Mouse (Mus musculus): ENCODE measurements at regions not wholly inside any gene's neighbourhood (a gene's known extent, or its start where the extent isn't known, plus 50 kb on each side); places are given as distances from the start of the nearest gene placed in this dataset.

DNA sequence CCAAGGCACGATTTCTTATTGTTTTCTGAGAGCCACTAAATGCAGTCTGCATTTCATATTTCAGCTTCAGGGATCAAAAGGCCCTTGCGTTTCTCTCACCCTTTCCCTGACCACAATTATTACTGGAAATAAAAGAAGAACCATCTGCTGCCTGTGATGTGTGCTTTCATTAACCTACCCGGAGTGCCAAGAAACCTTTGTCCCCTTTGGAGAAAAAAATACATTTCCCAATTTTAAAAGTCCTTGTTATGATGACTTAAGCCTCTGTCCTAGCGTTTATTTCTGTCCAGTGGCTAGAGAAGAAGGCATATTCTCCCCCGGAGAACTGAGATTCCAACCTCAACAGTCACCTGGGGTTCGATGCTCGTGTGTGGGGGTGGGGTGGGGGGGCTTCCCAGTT lies 89.3 kb upstream of the Zcchc2 start:
- no peak for TF ChIP-seq CTCF (IDR thresholded peaks at IDR 0.05; ENCODE audit: extremely low read depth, insufficient read depth, low read length)
- no peak for TF ChIP-seq POLR2A (IDR thresholded peaks at IDR 0.05; ENCODE audit: extremely low read depth, insufficient read depth, low read length)

Data from cortical plate, adult 2 months (tissue).